Mouse (Mus musculus): ENCODE results near the gene Nol6.

- no peak for TF ChIP-seq CTCF (IDR thresholded peaks at IDR 0.05; ENCODE audit: low read depth)
- no peak for TF ChIP-seq EP300 (IDR thresholded peaks at IDR 0.05; ENCODE audit: low read depth)
Measured at GRCm38 (mm10) chr4:41135711-41136453, 11.6 kb upstream of the Nol6 start, which contains the start of gene Ube2r2.

All from liver, postnatal 0 days (tissue).